Mouse (Mus musculus) hindbrain, embryonic 10.5 days (tissue): Measurements from ENCODE around the gene Pld5. TPM values are rescaled to one million over a fixed set of nuclear protein-coding genes. Genes with fewer than 3 reads are reported as not detected.

Source experiments
- DNase-seq: peaks from one replicate; pipeline ENCODE4 v3.0.0-alpha.2; 2017; ENCODE audit warnings: low spot score
- H3K27ac ChIP-seq: fragments of 300-500 bp; sonication (generic); 2 replicates; pipeline ENCODE4 v1.5.1; 2016; ENCODE audit warnings: mild to moderate bottlenecking, moderate library complexity
- H3K27me3 ChIP-seq: fragments of 300-500 bp; sonication (generic); 2 replicates; pipeline ENCODE4 v1.6.1; 2016; ENCODE audit warnings: mild to moderate bottlenecking; ENCODE audit not compliant: poor library complexity, insufficient read depth, severe bottlenecking
- H3K36me3 ChIP-seq: fragments of 300-500 bp; sonication (generic); 2 replicates; pipeline ENCODE4 v1.6.1; 2016; ENCODE audit warnings: mild to moderate bottlenecking, moderate library complexity
- H3K4me1 ChIP-seq: fragments of 300-500 bp; sonication (generic); replicated peaks from 2 replicates; pipeline ENCODE4 v1.6.1; 2016; ENCODE audit warnings: mild to moderate bottlenecking
- H3K4me3 ChIP-seq: fragments of 300-500 bp; sonication (generic); 2 replicates; pipeline ENCODE4 v1.5.1; 2016; ENCODE audit warnings: mild to moderate bottlenecking, moderate library complexity
- H3K9me3 ChIP-seq: fragments of 300-500 bp; sonication (generic); 2 replicates; pipeline ENCODE4 v1.6.1; 2016; ENCODE audit warnings: mild to moderate bottlenecking, moderate library complexity
- WGBS: fragments of 180-500 bp; shearing (Covaris S2); methylation state at CpG from one replicate; pipeline ENCODE4 v1.1.7; 2016; 5-methylcytosine and 5-hydroxymethylcytosine counted together
- polyA plus RNA-seq: library from polyadenylated mRNA; unstranded; fragments of >200 nt; fragmentation: Nextera tagmentation; extraction: Ambion mirVana; gene quantifications from 2 replicates; pipeline ENCODE4 v1.2.1, GENCODE M21; 2016

Pld5 gene
- polyA plus RNA-seq, 1 experiment from 2014 or later = 1.9 TPM

DNA sequence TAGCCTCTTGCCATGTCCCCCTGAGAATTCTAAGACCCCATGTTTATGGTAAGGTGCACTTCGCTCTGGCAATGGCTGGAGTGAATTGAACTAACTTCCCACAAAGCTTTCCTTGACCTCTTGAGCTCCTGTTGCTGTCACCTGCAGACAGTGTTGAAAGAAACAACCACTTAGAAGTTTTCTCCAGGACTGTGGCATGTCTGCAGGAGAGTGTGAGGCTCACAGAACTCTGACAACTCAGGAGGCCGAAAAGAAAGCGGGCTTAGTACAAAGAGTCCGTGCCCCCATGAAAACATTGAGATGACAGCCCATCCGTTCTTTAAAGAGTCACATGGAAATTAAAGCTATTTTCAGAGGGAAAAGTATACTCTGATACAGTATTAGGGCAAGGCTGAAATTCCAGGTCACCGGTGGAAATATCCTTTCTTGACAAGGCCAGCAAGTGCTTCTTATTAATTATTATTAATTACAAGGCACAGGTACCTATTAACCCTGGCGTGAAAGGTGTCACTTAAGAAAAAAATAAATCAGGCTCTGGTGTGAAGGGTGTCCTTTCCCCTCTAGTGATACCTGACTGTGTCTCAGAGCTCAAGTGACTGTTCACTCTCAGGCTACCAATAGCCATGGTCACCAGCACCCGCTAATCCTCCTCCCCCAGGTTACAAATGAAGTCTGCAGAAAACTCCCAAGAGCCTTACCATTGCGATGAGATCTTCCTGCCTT is 62.0 kb downstream of the Pld5 start:
- Histone ChIP-seq H3K9me3 (no peaks in the 10 kb centered on the region), H3K4me3 (no peak overlapping the region), H3K27ac (no peak overlapping the region), H3K27me3 (no peaks in the 10 kb centered on the region), H3K4me1 (peaks cover 21% of the 10 kb centered on the region), H3K36me3 (no peaks in the 10 kb centered on the region)
- no peak for DNase-seq
- 67% methylated on average over 9 of the region's 9 CpGs for WGBS

DNA sequence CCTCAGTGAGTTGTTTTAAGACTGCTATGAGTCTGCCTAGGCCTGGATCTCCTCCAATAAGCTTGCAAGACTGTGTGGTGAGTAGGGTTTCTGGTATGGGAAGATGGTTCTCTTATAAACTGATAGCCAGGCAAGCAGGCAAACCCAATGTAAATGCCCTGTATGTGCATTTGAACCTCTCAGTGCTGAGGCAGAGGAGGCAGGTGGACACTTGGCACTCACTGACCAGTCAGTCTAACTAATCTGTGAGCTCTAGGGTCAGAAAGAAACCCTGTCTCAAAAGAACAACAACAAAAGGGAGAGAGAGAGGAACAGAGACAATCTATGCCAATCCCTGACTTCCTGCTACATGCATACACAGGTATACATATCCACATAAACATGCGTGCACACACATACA is 64.3 kb downstream of the Pld5 start:
- 100% methylated on average over 1 of the region's 1 CpGs for WGBS

DNA sequence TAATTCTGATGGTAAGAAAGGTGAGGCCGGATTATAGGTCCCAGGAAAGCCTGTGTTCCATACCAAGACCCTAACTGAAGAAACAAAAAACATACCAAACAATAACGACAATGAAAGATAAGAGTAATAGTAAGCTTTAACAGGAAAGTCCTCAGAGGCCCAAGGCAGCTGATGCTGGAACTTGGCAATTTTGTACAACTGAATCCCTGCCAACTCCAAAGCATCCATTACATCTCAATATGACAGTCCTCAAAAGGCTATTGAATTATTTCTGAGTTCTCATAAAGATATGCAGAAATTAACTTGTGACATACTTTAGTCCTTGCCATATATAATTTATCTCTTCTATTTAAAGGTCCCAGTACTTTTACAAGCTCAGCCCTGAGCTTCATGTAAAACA is 67.1 kb downstream of the Pld5 start:
- no peaks in the 10 kb centered on the region for H3K27me3 ChIP-seq
- H3K36me3 ChIP-seq = no peaks in the 10 kb centered on the region
- no peak overlapping the region for H3K27ac ChIP-seq
- H3K4me1 ChIP-seq = peaks cover 12% of the 10 kb centered on the region
- WGBS = 85% methylated on average over 2 of the region's 2 CpGs
- H3K9me3 ChIP-seq = no peaks in the 10 kb centered on the region
- no peak for DNase-seq
- H3K4me3 ChIP-seq = no peak overlapping the region

More for the DNA sequence above, 64.3 kb downstream of the Pld5 start:
- peaks cover 21% of the 10 kb centered on the region for H3K4me1 ChIP-seq
- no peaks in the 10 kb centered on the region for H3K36me3 ChIP-seq
- H3K9me3 ChIP-seq = no peaks in the 10 kb centered on the region
- no peaks in the 10 kb centered on the region for H3K27me3 ChIP-seq
- DNase-seq = no peak
- no peak overlapping the region for H3K4me3 ChIP-seq
- H3K27ac ChIP-seq = no peak overlapping the region

DNA sequence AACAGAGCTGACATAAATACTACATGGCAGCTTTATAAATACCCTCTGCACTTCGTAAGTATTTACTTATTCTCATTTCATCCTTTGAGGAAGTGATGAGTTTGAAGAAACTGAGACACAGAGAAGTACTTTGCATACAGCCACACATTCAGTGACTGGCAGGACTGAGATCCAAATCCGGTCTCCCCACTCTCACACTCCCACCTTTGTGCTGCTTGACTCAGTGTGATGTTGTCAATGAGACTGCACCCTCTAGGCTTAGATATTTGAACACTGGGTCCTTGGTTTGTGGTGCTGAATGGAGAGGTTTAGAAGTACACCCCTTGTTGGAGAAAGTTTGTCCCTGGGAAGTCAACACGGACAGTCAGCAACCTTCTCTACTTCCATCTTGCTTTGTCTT is 72.8 kb downstream of the Pld5 start:
- no peaks in the 10 kb centered on the region for H3K9me3 ChIP-seq
- H3K4me3 ChIP-seq = no peak overlapping the region
- 86% methylated on average over 3 of the region's 3 CpGs for WGBS
- H3K4me1 ChIP-seq = no peaks in the 10 kb centered on the region
- DNase-seq = no peak
- no peaks in the 10 kb centered on the region for H3K27me3 ChIP-seq
- H3K36me3 ChIP-seq = no peaks in the 10 kb centered on the region
- H3K27ac ChIP-seq = no peak overlapping the region

DNA sequence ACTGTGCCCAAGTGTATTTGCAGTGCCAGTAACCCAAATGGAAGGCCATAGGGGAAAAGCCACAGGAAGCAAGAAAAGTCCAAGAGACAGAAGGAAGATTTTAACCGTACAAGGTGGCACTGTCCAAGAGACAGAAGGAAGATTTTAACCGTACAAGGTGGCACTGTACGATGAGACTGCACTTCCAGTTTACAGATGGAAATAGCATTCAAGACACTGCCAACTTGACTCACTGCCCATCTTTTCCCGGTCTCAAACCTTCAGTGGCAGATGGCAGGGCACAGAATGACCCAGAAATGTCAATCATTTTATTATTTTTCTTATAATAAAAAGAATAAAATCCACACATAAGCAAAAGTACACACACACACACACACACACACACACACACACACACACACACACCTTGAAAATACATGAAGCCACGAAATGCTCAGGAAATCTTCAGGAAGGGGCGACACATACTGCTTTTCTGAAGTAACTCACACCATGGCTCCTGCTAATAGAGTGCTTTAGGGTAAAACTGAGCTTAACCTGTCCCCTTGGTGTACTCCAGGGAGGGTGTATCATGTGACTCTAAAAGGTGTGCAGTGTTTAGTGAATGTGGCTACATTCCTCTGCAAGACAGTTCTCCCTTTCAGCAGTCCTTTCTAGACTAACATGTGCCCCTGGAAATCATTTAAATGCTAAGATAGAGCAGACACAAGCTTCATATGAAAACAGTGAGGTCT is 77.9 kb downstream of the Pld5 start:
- Histone ChIP-seq H3K4me1 (no peaks in the 10 kb centered on the region), H3K9me3 (no peaks in the 10 kb centered on the region), H3K36me3 (no peaks in the 10 kb centered on the region), H3K27ac (no peak overlapping the region), H3K27me3 (no peaks in the 10 kb centered on the region), H3K4me3 (no peak overlapping the region)
- no peak for DNase-seq
- WGBS = 91% methylated on average over 6 of the region's 6 CpGs

DNA sequence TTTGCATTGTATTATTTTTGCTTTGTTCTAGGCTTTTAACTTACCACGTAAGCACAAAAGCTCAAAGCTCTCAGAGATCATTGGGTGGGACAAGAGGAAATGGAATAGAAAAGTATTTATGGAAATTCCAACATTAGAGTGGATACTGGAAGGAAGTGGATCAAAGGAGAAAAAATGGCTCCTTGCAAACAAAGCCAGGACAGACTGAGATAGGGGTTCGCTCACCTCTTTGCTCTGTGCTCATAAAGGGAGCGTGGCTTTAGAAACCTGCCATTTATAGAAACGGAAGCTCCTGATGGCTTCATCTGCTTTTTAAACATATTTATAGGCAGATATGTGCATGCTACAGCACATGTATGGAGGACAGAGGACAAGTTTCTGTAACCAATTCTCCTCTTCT is 78.8 kb downstream of the Pld5 start:
- no peaks in the 10 kb centered on the region for H3K9me3 ChIP-seq
- no peaks in the 10 kb centered on the region for H3K27me3 ChIP-seq
- DNase-seq = no peak
- no peak overlapping the region for H3K27ac ChIP-seq
- WGBS = 90% methylated on average over 4 of the region's 4 CpGs
- no peaks in the 10 kb centered on the region for H3K36me3 ChIP-seq
- no peaks in the 10 kb centered on the region for H3K4me1 ChIP-seq
- no peak overlapping the region for H3K4me3 ChIP-seq

DNA sequence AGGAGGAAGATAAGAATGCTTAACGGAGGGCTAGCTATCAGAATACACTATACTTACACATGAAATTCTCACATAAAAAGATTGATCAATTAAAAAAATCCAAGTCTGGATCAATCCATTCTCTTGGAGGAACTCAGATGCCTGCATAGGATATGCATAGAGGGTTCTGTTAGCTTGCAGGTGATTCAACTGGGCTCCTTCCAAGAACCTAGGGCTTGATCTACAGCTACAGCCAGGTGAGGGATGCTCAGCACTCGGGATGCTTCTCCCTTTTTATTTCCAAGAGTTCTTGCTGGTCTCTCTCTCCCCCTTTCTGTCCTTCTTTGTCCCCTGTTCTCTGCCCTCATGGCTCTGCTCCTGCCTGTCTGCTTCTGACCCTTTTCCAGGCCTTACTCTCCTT is 80.4 kb downstream of the Pld5 start:
- DNase-seq = no peak
- Histone ChIP-seq H3K4me3 (no peak overlapping the region), H3K36me3 (no peaks in the 10 kb centered on the region), H3K4me1 (no peaks in the 10 kb centered on the region), H3K27me3 (no peaks in the 10 kb centered on the region), H3K27ac (no peak overlapping the region), H3K9me3 (no peaks in the 10 kb centered on the region)
- WGBS = 89% methylated on average over 2 of the region's 2 CpGs

DNA sequence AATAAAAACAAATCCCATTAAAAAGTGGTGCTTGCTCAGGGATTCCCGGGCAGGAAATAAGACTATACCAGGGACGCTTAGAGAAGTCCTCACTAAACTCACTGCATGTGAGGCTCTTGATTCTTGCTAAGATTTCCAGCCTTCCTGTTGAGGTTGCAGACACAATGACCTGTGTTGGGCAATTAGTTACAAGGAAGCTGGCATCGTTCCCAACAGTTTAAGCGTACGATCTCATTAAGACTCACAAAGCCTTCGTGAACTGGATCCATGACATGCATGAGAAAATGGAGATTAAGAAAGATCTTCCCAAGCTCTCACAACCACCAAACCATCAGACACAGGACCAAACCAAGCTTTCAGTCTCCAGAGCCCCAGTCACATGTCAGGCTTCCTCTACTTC is 91.1 kb downstream of the Pld5 start:
- 88% methylated on average over 6 of the region's 6 CpGs for WGBS
- Histone ChIP-seq H3K4me1 (no peaks in the 10 kb centered on the region), H3K27me3 (no peaks in the 10 kb centered on the region), H3K9me3 (no peaks in the 10 kb centered on the region), H3K36me3 (no peaks in the 10 kb centered on the region), H3K27ac (no peak overlapping the region), H3K4me3 (no peak overlapping the region)
- no peak for DNase-seq

DNA sequence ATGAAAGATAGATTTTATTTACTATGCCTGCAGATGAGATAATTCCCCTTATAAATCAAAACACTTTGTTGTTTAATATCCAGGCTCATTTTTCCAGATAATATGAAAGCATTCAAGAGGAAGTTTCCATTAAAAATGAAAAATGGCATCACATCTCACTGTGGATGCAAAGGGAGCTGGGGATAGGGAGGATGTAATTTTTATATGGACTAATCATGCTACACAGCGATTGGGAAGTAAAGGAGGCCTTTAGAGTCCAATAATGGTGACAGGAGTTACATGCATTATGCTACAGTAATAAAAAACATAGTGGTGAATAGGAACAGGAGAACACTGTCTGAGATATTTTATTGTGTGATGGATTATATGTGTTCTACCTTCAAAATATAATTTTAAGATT is 100.1 kb downstream of the Pld5 start:
- Histone ChIP-seq H3K27ac (no peak overlapping the region), H3K4me1 (no peaks in the 10 kb centered on the region), H3K27me3 (no peaks in the 10 kb centered on the region), H3K36me3 (no peaks in the 10 kb centered on the region), H3K4me3 (no peak overlapping the region), H3K9me3 (no peaks in the 10 kb centered on the region)
- DNase-seq = no peak
- WGBS = 82% methylated on average over 1 of the region's 1 CpGs

DNA sequence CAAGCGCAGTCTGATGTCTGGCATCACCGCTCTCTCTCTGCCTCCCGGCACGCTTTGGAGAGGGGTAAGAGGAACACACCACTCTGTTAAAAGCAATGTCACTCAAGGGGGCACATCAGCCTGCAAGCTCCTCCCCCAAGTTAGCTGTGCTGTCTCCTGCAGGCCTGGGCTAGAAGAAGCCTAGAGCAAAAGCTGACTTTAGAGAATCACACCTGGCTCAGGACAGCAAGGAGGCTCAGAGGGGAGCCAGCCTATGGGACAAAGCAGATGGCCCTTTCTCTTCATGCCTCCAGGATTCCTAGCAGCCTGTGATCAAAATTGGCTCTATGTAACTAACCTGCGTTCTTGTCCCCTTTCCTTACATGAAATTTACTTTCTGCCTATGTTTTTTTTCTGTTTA is 107.3 kb downstream of the Pld5 start:
- WGBS = 55% methylated on average over 5 of the region's 5 CpGs

DNA sequence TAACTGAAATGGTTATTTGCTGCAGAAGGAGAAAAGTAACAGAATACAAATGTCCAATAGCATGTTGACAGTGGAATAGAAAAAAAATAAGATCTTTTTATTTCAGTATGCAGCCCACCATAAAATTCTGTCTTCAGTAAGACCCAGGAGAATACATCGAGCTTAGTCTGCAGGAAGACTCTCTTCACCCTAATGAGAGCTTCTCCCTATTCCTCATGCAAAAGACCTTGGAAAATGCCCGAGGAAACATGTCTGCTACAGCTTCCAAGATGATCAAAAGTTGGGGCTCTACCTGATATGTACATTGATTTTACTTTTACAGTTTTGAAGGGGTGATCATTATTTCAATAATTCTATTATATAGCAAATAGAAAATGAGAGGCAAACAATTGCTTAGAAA is 108.0 kb downstream of the Pld5 start:
- Histone ChIP-seq H3K36me3 (no peaks in the 10 kb centered on the region), H3K4me1 (peaks cover 11% of the 10 kb centered on the region), H3K4me3 (no peak overlapping the region), H3K9me3 (no peaks in the 10 kb centered on the region), H3K27ac (no peak overlapping the region), H3K27me3 (no peaks in the 10 kb centered on the region)
- DNase-seq = no peak
- WGBS = 81% methylated on average over 2 of the region's 2 CpGs

More for the DNA sequence above, 107.3 kb downstream of the Pld5 start:
- Histone ChIP-seq H3K27ac (no peak overlapping the region), H3K4me3 (no peak overlapping the region), H3K36me3 (no peaks in the 10 kb centered on the region), H3K27me3 (no peaks in the 10 kb centered on the region), H3K4me1 (peaks cover 11% of the 10 kb centered on the region), H3K9me3 (no peaks in the 10 kb centered on the region)
- no peak for DNase-seq

DNA sequence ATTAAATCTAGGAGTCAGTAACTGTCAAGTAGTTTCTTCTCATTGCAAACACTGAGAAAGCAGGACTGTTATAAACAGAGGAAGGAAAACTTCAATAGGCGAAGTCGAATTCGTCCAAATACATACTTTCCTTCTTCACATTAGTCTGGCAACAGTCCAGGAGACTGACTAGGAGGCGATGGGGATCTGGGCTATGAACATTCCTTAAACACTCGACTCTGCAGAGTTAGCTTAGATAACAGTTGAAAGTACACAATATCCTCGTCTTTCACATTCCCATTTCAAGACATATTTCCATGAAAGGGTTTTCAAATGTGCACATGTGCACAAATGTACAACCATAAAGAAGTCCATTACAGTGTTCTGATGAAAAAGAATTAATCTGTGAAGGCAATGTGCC is 129.8 kb downstream of the Pld5 start:
- Histone ChIP-seq H3K27ac (no peak overlapping the region), H3K9me3 (peaks cover 13% of the 10 kb centered on the region), H3K27me3 (no peaks in the 10 kb centered on the region), H3K4me1 (no peaks in the 10 kb centered on the region), H3K36me3 (no peaks in the 10 kb centered on the region), H3K4me3 (no peak overlapping the region)
- DNase-seq = no peak
- 88% methylated on average over 6 of the region's 6 CpGs for WGBS

DNA sequence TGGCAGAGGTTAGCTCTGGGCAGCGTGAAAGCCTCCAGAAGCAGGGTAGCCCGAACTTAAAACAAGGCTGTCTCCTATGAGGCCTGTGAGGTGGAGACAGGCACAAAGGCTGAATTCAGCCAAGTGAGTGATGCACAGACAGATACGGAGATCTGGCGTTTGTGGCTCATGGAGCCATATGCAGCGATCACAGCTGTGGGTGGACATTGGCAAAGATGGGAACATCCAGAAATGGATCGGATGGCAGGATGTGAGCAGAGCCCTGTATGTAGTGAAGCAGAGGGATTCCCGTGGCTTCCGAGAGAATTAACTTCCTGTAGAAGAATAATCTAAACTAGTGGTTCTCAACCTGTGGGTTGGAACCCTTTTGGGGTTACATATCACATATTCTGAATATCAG is 140.7 kb downstream of the Pld5 start:
- Histone ChIP-seq H3K27ac (no peak overlapping the region), H3K4me3 (no peak overlapping the region), H3K4me1 (no peaks in the 10 kb centered on the region), H3K9me3 (no peaks in the 10 kb centered on the region), H3K36me3 (no peaks in the 10 kb centered on the region), H3K27me3 (no peaks in the 10 kb centered on the region)
- no peak for DNase-seq
- WGBS = 90% methylated on average over 8 of the region's 8 CpGs
